Mouse (Mus musculus): ENCODE results near the gene Hist1h2bj.

GRCm38 (mm10) chr13:22053754-22054153, 10.7 kb downstream of the Hist1h2bj start:
- TF ChIP-seq MYB (IDR thresholded peaks at IDR 0.05; ENCODE audit: low read depth, low read length) (no peak), ZNF384 (IDR thresholded peaks at IDR 0.05; ENCODE audit: low read depth, low read length) (no peak)

Data from MEL (cell line).